Mouse (Mus musculus) liver, adult 2 months (tissue): ENCODE results near the gene Pgam1.

Experiments used
- CTCF ChIP-seq: fragments of 200-500 bp; IDR thresholded peaks from 2 replicates; pipeline ENCODE4 v1.5.1; 2011; ENCODE audit warnings: low read depth, low read length, control low read depth
- POLR2A ChIP-seq: fragments of 200-500 bp; IDR thresholded peaks from 2 replicates; pipeline ENCODE4 v1.6.1; 2011; ENCODE audit warnings: low read length, control low read depth; ENCODE audit not compliant: insufficient read depth; ENCODE audit errors: extremely low read depth

- TF ChIP-seq POLR2A (no peak), CTCF (no peak)
Measured at GRCm38 (mm10) chr19:41874356-41874755, 37.4 kb upstream of the Pgam1 start.
